Mouse (Mus musculus): ENCODE measurements around the gene Evpl. TPM values are rescaled to one million over a fixed set of nuclear protein-coding genes. Genes with fewer than 3 reads are reported as not detected.

Evpl gene
- polyA plus RNA-seq, 1 experiment from 2014 or later: 2.9 TPM

GRCm38 (mm10) chr11:116219885-116220284 is 18.0 kb downstream of the Evpl start:
- TF ChIP-seq EP300 (IDR thresholded peaks at IDR 0.05) (no peak), CTCF (IDR thresholded peaks at IDR 0.05) (peak; percentile 87)
- peaks cover 9% of the 10 kb centered on the region for H3K4me1 ChIP-seq (ENCODE audit: insufficient read depth, low read depth, low read length)
- no peak overlapping the region for H3K4me2 ChIP-seq (replicated peaks; ENCODE audit: low read depth, low read length)
- WGBS: 14% methylated on average over 4 of the region's 4 CpGs
- H3K27ac ChIP-seq (ENCODE audit: low read length): peak overlapping the region; percentile 81
- H3K36me3 ChIP-seq (ENCODE audit: insufficient read depth, low read length): no peaks in the 10 kb centered on the region
- H3K9me3 ChIP-seq (ENCODE audit: low read length): no peaks in the 10 kb centered on the region
- peak; percentile 90 for DNase-seq (ENCODE audit: low spot score)
- no peak overlapping the region for H3K4me3 ChIP-seq (ENCODE audit: low read depth, low read length)
- H3K27me3 ChIP-seq (replicated peaks; ENCODE audit: insufficient read depth, low read length): peaks cover 7% of the 10 kb centered on the region; the same call in 1 of the 2 replicates
- H3K9ac ChIP-seq (replicated peaks; ENCODE audit: low read depth): no peak overlapping the region
- peak; percentile 26 for ATAC-seq

- no peak overlapping the region for H3K4me2 ChIP-seq (replicated peaks; ENCODE audit: low read depth, low read length)
- no peaks in the 10 kb centered on the region for H3K36me3 ChIP-seq (ENCODE audit: insufficient read depth, low read length)
- H3K4me3 ChIP-seq (ENCODE audit: low read depth, low read length): no peak overlapping the region
- no peak overlapping the region for H3K9ac ChIP-seq (replicated peaks; ENCODE audit: low read depth)
- peaks cover 9% of the 10 kb centered on the region for H3K4me1 ChIP-seq (ENCODE audit: insufficient read depth, low read depth, low read length)
- H3K27ac ChIP-seq (ENCODE audit: low read length): peak overlapping the region; percentile 93
- DNase-seq (ENCODE audit: low spot score) (peak; percentile 99), ATAC-seq (peak; percentile 94)
- peaks cover 7% of the 10 kb centered on the region; the same call in 1 of the 2 replicates for H3K27me3 ChIP-seq (replicated peaks; ENCODE audit: insufficient read depth, low read length)
- no peaks in the 10 kb centered on the region for H3K9me3 ChIP-seq (ENCODE audit: low read length)
- WGBS: 21% methylated on average over 7 of the region's 7 CpGs
- TF ChIP-seq CTCF (IDR thresholded peaks at IDR 0.05) (peak; percentile 9; the same call in 1 of the 2 replicates), EP300 (IDR thresholded peaks at IDR 0.05) (peak; percentile 77)
Observed at GRCm38 (mm10) chr11:116218737-116219400, 19.0 kb downstream of the Evpl start.

- ATAC-seq (peak; percentile 31), DNase-seq (ENCODE audit: low spot score) (peak; percentile 83)
- no peak for TF ChIP-seq CTCF (IDR thresholded peaks at IDR 0.05)
- TF ChIP-seq EP300 (IDR thresholded peaks at IDR 0.05): peak; percentile 71; the same call in 1 of the 2 replicates
- H3K4me2 ChIP-seq (replicated peaks; ENCODE audit: low read depth, low read length): no peak overlapping the region
- 17% methylated on average over 2 of the region's 2 CpGs for WGBS
- H3K9me3 ChIP-seq (ENCODE audit: low read length): no peaks in the 10 kb centered on the region
- peaks cover 7% of the 10 kb centered on the region; the same call in 1 of the 2 replicates for H3K27me3 ChIP-seq (replicated peaks; ENCODE audit: insufficient read depth, low read length)
- H3K36me3 ChIP-seq (ENCODE audit: insufficient read depth, low read length): no peaks in the 10 kb centered on the region
- no peak overlapping the region for H3K9ac ChIP-seq (replicated peaks; ENCODE audit: low read depth)
- no peak overlapping the region for H3K4me3 ChIP-seq (ENCODE audit: low read depth, low read length)
- H3K4me1 ChIP-seq (ENCODE audit: insufficient read depth, low read depth, low read length): peaks cover 9% of the 10 kb centered on the region
- peak overlapping the region; percentile 93 for H3K27ac ChIP-seq (ENCODE audit: low read length)
Observed at GRCm38 (mm10) chr11:116218263-116218662, 19.6 kb downstream of the Evpl start.

- no peak overlapping the region for H3K4me3 ChIP-seq (ENCODE audit: low read depth, low read length)
- H3K4me1 ChIP-seq (ENCODE audit: insufficient read depth, low read depth, low read length): peaks cover 9% of the 10 kb centered on the region
- no peak overlapping the region for H3K4me2 ChIP-seq (replicated peaks; ENCODE audit: low read depth, low read length)
- H3K36me3 ChIP-seq (ENCODE audit: insufficient read depth, low read length): no peaks in the 10 kb centered on the region
- WGBS: 71% methylated on average over 9 of the region's 11 CpGs
- no peaks in the 10 kb centered on the region; the same call in 1 of the 2 replicates for H3K27me3 ChIP-seq (replicated peaks; ENCODE audit: insufficient read depth, low read length)
- H3K27ac ChIP-seq (ENCODE audit: low read length): no peak overlapping the region
- H3K9ac ChIP-seq (replicated peaks; ENCODE audit: low read depth): no peak overlapping the region
- peak; percentile 49 for DNase-seq (ENCODE audit: low spot score)
- TF ChIP-seq EP300 (IDR thresholded peaks at IDR 0.05) (no peak), CTCF (IDR thresholded peaks at IDR 0.05) (no peak)
- ATAC-seq: no peak
- no peaks in the 10 kb centered on the region for H3K9me3 ChIP-seq (ENCODE audit: low read length)
Observed at GRCm38 (mm10) chr11:116216549-116216948, 21.3 kb downstream of the Evpl start.

- H3K9ac ChIP-seq (replicated peaks; ENCODE audit: low read depth): no peak overlapping the region
- ATAC-seq (no peak), DNase-seq (ENCODE audit: low spot score) (no peak)
- no peak overlapping the region for H3K4me2 ChIP-seq (replicated peaks; ENCODE audit: low read depth, low read length)
- peaks cover 9% of the 10 kb centered on the region for H3K4me1 ChIP-seq (ENCODE audit: insufficient read depth, low read depth, low read length)
- no peak for TF ChIP-seq CTCF (IDR thresholded peaks at IDR 0.05)
- no peak overlapping the region for H3K27ac ChIP-seq (ENCODE audit: low read length)
- H3K36me3 ChIP-seq (ENCODE audit: insufficient read depth, low read length): no peaks in the 10 kb centered on the region
- H3K27me3 ChIP-seq (replicated peaks; ENCODE audit: insufficient read depth, low read length): no peaks in the 10 kb centered on the region
- 92% methylated on average over 6 of the region's 6 CpGs for WGBS
- no peak overlapping the region for H3K4me3 ChIP-seq (ENCODE audit: low read depth, low read length)
- H3K9me3 ChIP-seq (ENCODE audit: low read length): no peaks in the 10 kb centered on the region
Observed at GRCm38 (mm10) chr11:116215991-116216390, 21.9 kb downstream of the Evpl start.

- ATAC-seq (no peak), DNase-seq (ENCODE audit: low spot score) (no peak)
- H3K4me1 ChIP-seq (ENCODE audit: insufficient read depth, low read depth, low read length): peaks cover 9% of the 10 kb centered on the region
- H3K27me3 ChIP-seq (replicated peaks; ENCODE audit: insufficient read depth, low read length): no peaks in the 10 kb centered on the region
- H3K9me3 ChIP-seq (ENCODE audit: low read length): no peaks in the 10 kb centered on the region
- H3K4me2 ChIP-seq (replicated peaks; ENCODE audit: low read depth, low read length): no peak overlapping the region
- peak; percentile 58 for TF ChIP-seq CTCF (IDR thresholded peaks at IDR 0.05)
- TF ChIP-seq EP300 (IDR thresholded peaks at IDR 0.05): no peak
- no peak overlapping the region for H3K9ac ChIP-seq (replicated peaks; ENCODE audit: low read depth)
- WGBS: 82% methylated on average over 7 of the region's 7 CpGs
- H3K36me3 ChIP-seq (ENCODE audit: insufficient read depth, low read length): no peaks in the 10 kb centered on the region
- H3K4me3 ChIP-seq (ENCODE audit: low read depth, low read length): no peak overlapping the region
- H3K27ac ChIP-seq (ENCODE audit: low read length): no peak overlapping the region
Observed at GRCm38 (mm10) chr11:116215181-116215580, 22.7 kb downstream of the Evpl start.

Data from lung, postnatal 0 days (tissue).